Mouse (Mus musculus): Measurements from ENCODE around the gene Iqch.

GRCm38 (mm10) chr9:63443695-63444094, 158.6 kb downstream of the Iqch start:
- no peak for TF ChIP-seq POLR2A (IDR thresholded peaks at IDR 0.05; ENCODE audit: insufficient read depth, low read length)
- TF ChIP-seq CTCF (IDR thresholded peaks at IDR 0.05; ENCODE audit: low read depth, low read length), result no peak
- no peak for TF ChIP-seq EP300 (IDR thresholded peaks at IDR 0.05; ENCODE audit: insufficient read depth, low read depth, low read length)
